ENCODE assay signal across 8 mouse cellular contexts in genomic region chr6:15792680-15793601, GRCm38 (mm10).
DNase-seq lines count a peak whose midpoint lies in the region; ATAC-seq and TF ChIP-seq lines count a peak whose summit lies in the region.

No protein-coding gene starts in this region.

- H3K4me1 ChIP-seq in thymus, adult 2 months (replicated peaks; ENCODE audit: control insufficient read depth, insufficient read depth, low read length), result peaks cover 12% of the 10 kb centered on the region

- no peak for TF ChIP-seq CTCF in thymus, adult 2 months (IDR thresholded peaks at IDR 0.05; ENCODE audit: borderline replicate concordance, control insufficient read depth, extremely low read depth, insufficient read depth, low read length, poor library complexity)

- TF ChIP-seq POLR2A in thymus, adult 2 months (IDR thresholded peaks at IDR 0.05; ENCODE audit: control insufficient read depth, extremely low read depth, insufficient read depth, low read length, poor library complexity), result no peak

- ATAC-seq in frontal cortex, adult (ENCODE audit: low TSS enrichment), result peak; percentile 62

- DNase-seq in frontal cortex, postnatal 10 days (ENCODE audit: low spot score in 2 of 2), result no peak
- DNase-seq in thymus, adult 2 months, result no peak
- no peak for DNase-seq in thymus, postnatal 4 days
- peak; percentile 23 to 31 for DNase-seq in heart, postnatal 36 days
- peak; percentile 47 for DNase-seq in splenic B cell, adult 2 months (ENCODE audit: low read depth, low spot score)
- DNase-seq in left cerebral cortex, postnatal 14 days (ENCODE audit: low spot score in 2 of 2), result no peak
- no peak for DNase-seq in right cerebral cortex, postnatal 14 days

- H3K36me3 ChIP-seq in thymus, adult 2 months (ENCODE audit: control insufficient read depth, insufficient read depth, low read length), result no peaks in the 10 kb centered on the region
- no peaks in the 10 kb centered on the region for H3K36me3 ChIP-seq in splenic B cell, adult 2 months (ENCODE audit: control insufficient read depth, insufficient read depth, low read length, poor library complexity, severe bottlenecking)

- WGBS in thymus, adult 2 months, result 27% methylated on average over 12 of the region's 12 CpGs

- peak overlapping the region; percentile 62 for H3K27ac ChIP-seq in thymus, adult 2 months (ENCODE audit: control insufficient read depth, insufficient read depth, low read length)

- intact Hi-C loops in heart, postnatal 36 days (cut with DNase I), result loop anchor here (5.0 kb wide), 1 partner anchor 51 kb away; no protein-coding TSS in a partner anchor
- intact Hi-C loops in left cerebral cortex, postnatal 14 days (cut with DNase I), result loop anchor here (10.0 kb wide), 1 partner anchor 888 kb away; the partner anchor contains the start of gene Foxp2

- H3K4me3 ChIP-seq in thymus, adult 2 months (ENCODE audit: control insufficient read depth, insufficient read depth, low read length), result no peak overlapping the region

- no peaks in the 10 kb centered on the region for H3K27me3 ChIP-seq in thymus, adult 2 months (ENCODE audit: control insufficient read depth, insufficient read depth, low read length)
- no peaks in the 10 kb centered on the region for H3K27me3 ChIP-seq in splenic B cell, adult 2 months (ENCODE audit: control insufficient read depth, insufficient read depth, low read length, poor library complexity, severe bottlenecking)

Comparison
In these comparisons a context has a peak if more than half of its experiments do, and no peak if none do; other contexts are left out.
1. DNase-seq: peak in heart, postnatal 36 days (2 of 2) and splenic B cell, adult 2 months (single experiment); none in frontal cortex, postnatal 10 days (0 of 2), thymus, adult 2 months (single experiment), thymus, postnatal 4 days (single experiment), left cerebral cortex, postnatal 14 days (0 of 2) and right cerebral cortex, postnatal 14 days (single experiment).